Mouse (Mus musculus) stomach, postnatal 0 days (tissue): ENCODE results near the gene Acot5. TPM values are rescaled to one million over a fixed set of nuclear protein-coding genes. Genes with fewer than 3 reads are reported as not detected.
"Not testable (repeated sequence)": the region's sequence is repeated elsewhere in the genome, so short reads cannot be mapped to it uniquely, and the experiment has no call there.

Experiments used
- ATAC-seq: fragments of 200-750 bp; cut with Nextera tagmentation; 2 replicates; pipeline ENCODE4 v1.8.0; 2017; ENCODE audit not compliant: low FRiP score, low TSS enrichment
- DNase-seq: peaks from one replicate; pipeline ENCODE4 v3.0.0-alpha.2; 2016; ENCODE audit warnings: low spot score
- H3K27ac ChIP-seq: fragments of 300-500 bp; sonication (generic); replicated peaks from 2 replicates; pipeline ENCODE4 v1.5.1; 2014; ENCODE audit warnings: mild to moderate bottlenecking, control low read depth
- H3K27me3 ChIP-seq: fragments of 300-500 bp; sonication (generic); 2 replicates; pipeline ENCODE4 v1.6.1; 2014; ENCODE audit warnings: low read length; ENCODE audit not compliant: control insufficient read depth, insufficient read depth
- H3K36me3 ChIP-seq: fragments of 300-500 bp; sonication (generic); 2 replicates; pipeline ENCODE4 v1.6.1; 2014; ENCODE audit warnings: low read length, mixed read lengths; ENCODE audit not compliant: control insufficient read depth, insufficient read depth
- H3K4me1 ChIP-seq: fragments of 300-500 bp; sonication (generic); replicated peaks from 2 replicates; pipeline ENCODE4 v1.6.1; 2014; ENCODE audit warnings: antibody characterized with exemption; ENCODE audit not compliant: control insufficient read depth, insufficient read depth
- H3K4me2 ChIP-seq: fragments of 300-500 bp; sonication (generic); replicated peaks from 2 replicates; pipeline ENCODE4 v1.6.1; 2014; ENCODE audit warnings: low read depth, mild to moderate bottlenecking, control low read depth, moderate library complexity
- H3K4me3 ChIP-seq: fragments of 300-500 bp; sonication (generic); 2 replicates; pipeline ENCODE4 v1.5.1; 2014; ENCODE audit warnings: low read depth, low read length, control low read depth
- H3K9ac ChIP-seq: fragments of 300-500 bp; sonication (generic); 2 replicates; pipeline ENCODE4 v1.6.1; 2014; ENCODE audit warnings: mild to moderate bottlenecking, low read length, control low read depth, mixed read lengths
- H3K9me3 ChIP-seq: fragments of 300-500 bp; sonication (generic); 2 replicates; pipeline ENCODE4 v1.6.1; 2016; ENCODE audit warnings: low read length; ENCODE audit not compliant: control insufficient read depth
- CTCF ChIP-seq: IDR thresholded peaks from 2 replicates; pipeline ENCODE4 v1.5.1; 2016; ENCODE audit warnings: antibody characterized with exemption, low read depth, mild to moderate bottlenecking, moderate library complexity
- EP300 ChIP-seq: optimal IDR thresholded peaks from 2 replicates; pipeline ENCODE3; 2016; ENCODE audit warnings: antibody characterized with exemption
- WGBS: fragments of 180-500 bp; shearing (Covaris S2); extraction: QIAGEN DNeasy Blood & Tissue Kit; methylation state at CpG from one replicate; pipeline ENCODE4 v1.1.7; 2014; 5-methylcytosine and 5-hydroxymethylcytosine counted together
- polyA plus RNA-seq: library from polyadenylated mRNA; unstranded; fragments of >200 nt; fragmentation: Nextera tagmentation; extraction: Ambion mirVana; gene quantifications from 2 replicates; pipeline ENCODE4 v1.2.1, GENCODE M21; 2015

The Acot5 gene
- polyA plus RNA-seq, 1 experiment from 2014 or later = 0.16 TPM

- WGBS = 51% methylated on average over 4 of the region's 4 CpGs
- H3K4me3 ChIP-seq = no peak overlapping the region
- DNase-seq = peak; percentile 80
- peak; percentile 90 for ATAC-seq
- no peaks in the 10 kb centered on the region for H3K27me3 ChIP-seq
- no peaks in the 10 kb centered on the region for H3K36me3 ChIP-seq
- no peaks in the 10 kb centered on the region for H3K4me1 ChIP-seq
- H3K4me2 ChIP-seq = no peak overlapping the region
- TF ChIP-seq EP300 (no peak), CTCF (peak; percentile 91)
- H3K9me3 ChIP-seq = no peaks in the 10 kb centered on the region
- no peak overlapping the region for H3K27ac ChIP-seq
- no peak overlapping the region for H3K9ac ChIP-seq
Observed at GRCm38 (mm10) chr12:84030659-84031332, 38.3 kb upstream of the Acot5 start.

- Histone ChIP-seq H3K4me3 (no peak overlapping the region), H3K4me2 (no peak overlapping the region), H3K4me1 (no peaks in the 10 kb centered on the region), H3K36me3 (no peaks in the 10 kb centered on the region), H3K27ac (no peak overlapping the region), H3K9me3 (no peaks in the 10 kb centered on the region), H3K27me3 (no peaks in the 10 kb centered on the region), H3K9ac (no peak overlapping the region)
- TF ChIP-seq CTCF (no peak), EP300 (no peak)
- ATAC-seq = no peak
- DNase-seq = no peak
- WGBS = 77% methylated on average over 4 of the region's 4 CpGs
Observed at GRCm38 (mm10) chr12:84032854-84033253, 36.3 kb upstream of the Acot5 start.

- not testable (repeated sequence) for H3K9ac ChIP-seq, H3K27ac ChIP-seq, DNase-seq, ATAC-seq, H3K36me3 ChIP-seq, H3K27me3 ChIP-seq, H3K9me3 ChIP-seq, H3K4me2 ChIP-seq, H3K4me3 ChIP-seq, H3K4me1 ChIP-seq
- WGBS = 79% methylated on average over 2 of the region's 2 CpGs
Observed at GRCm38 (mm10) chr12:84033302-84033701, 35.8 kb upstream of the Acot5 start.

- Histone ChIP-seq H3K27ac (no peak overlapping the region), H3K27me3 (no peaks in the 10 kb centered on the region), H3K9me3 (no peaks in the 10 kb centered on the region), H3K4me1 (no peaks in the 10 kb centered on the region), H3K36me3 (no peaks in the 10 kb centered on the region), H3K4me2 (no peak overlapping the region), H3K9ac (no peak overlapping the region), H3K4me3 (no peak overlapping the region)
- TF ChIP-seq CTCF = no peak
- no peak for TF ChIP-seq EP300
- WGBS = 41% methylated on average over 4 of the region's 4 CpGs
- DNase-seq = no peak
- ATAC-seq = no peak
Observed at GRCm38 (mm10) chr12:84034108-84034507, 35.0 kb upstream of the Acot5 start.

GRCm38 (mm10) chr12:84038241-84038640, 30.9 kb upstream of the Acot5 start, which contains the start of gene Acot4:
Gene Acot4 (plus strand): TSS chr12:84038379.
- WGBS = 9% methylated on average over 24 of the region's 32 CpGs
- DNase-seq = peak; percentile 39
- peak within 1 kb of the TSS; percentile 43 for H3K4me3 ChIP-seq
- not testable (repeated sequence) for H3K4me1 ChIP-seq, H3K27me3 ChIP-seq, H3K9me3 ChIP-seq, H3K36me3 ChIP-seq, H3K27ac ChIP-seq
- H3K9ac ChIP-seq = peak within 1 kb of the TSS; percentile 59
- ATAC-seq = peak; percentile 73
- H3K4me2 ChIP-seq = peak within 1 kb of the TSS; percentile 62

- not testable (repeated sequence) for H3K4me1 ChIP-seq, H3K27me3 ChIP-seq, H3K9me3 ChIP-seq, H3K36me3 ChIP-seq, H3K27ac ChIP-seq
- WGBS = 2% methylated on average over 39 of the region's 39 CpGs
- H3K4me3 ChIP-seq = peak within 1 kb of the TSS; percentile 43
- peak; percentile 41 for DNase-seq
- peak; percentile 59 for ATAC-seq
- peak within 1 kb of the TSS; percentile 62 for H3K4me2 ChIP-seq
- peak within 1 kb of the TSS; percentile 59 for H3K9ac ChIP-seq
Observed at GRCm38 (mm10) chr12:84038691-84039111, 30.4 kb upstream of the Acot5 start, which contains the start of gene Gm49366. Gene Gm49366 (plus strand): TSS chr12:84038935.
